Mouse (Mus musculus): ENCODE measurements at regions not wholly inside any gene's neighbourhood (a gene's known extent, or its start where the extent isn't known, plus 50 kb on each side); places are given as distances from the start of the nearest gene placed in this dataset.

DNA sequence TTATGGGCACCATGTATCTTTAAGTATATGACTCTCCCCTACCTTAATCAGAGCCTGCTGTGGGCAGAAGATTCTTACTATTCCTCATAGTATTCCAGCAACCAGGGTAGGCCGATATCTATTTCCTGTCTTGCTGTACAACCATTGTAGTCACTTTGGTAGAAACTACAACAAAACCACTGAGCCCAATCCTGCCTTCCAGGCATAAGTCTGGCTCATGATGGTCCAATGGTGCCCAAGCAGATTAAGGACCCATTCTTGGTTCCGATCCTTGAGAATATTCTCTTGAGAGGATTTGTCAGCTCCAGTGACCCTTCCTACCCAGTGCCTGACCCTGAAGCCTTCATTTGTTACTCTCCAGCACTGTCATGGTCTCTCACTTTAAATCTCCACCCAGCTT lies 102.9 kb upstream of the Mylip start:
- DNase-seq, result no peak

DNA sequence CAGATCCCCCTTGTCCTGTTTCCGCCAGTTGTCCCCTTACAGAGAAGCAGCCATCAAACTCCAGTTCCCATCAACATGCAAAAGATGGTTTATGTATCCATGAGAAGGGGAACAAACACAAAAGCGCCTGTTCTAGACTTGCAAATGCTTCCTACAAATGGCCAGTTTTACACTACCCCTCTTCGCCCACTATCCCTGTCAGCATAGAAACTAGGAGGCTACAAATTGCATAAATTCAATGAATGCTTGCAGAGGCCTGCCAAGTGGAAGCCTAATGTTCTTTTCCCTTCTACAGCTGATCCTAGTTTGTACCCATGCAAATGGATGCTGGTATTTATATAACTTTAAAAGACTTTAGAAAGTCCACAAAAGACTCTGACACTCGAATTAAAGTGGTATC lies 102.3 kb upstream of the Mylip start:
- DNase-seq, result no peak

DNA sequence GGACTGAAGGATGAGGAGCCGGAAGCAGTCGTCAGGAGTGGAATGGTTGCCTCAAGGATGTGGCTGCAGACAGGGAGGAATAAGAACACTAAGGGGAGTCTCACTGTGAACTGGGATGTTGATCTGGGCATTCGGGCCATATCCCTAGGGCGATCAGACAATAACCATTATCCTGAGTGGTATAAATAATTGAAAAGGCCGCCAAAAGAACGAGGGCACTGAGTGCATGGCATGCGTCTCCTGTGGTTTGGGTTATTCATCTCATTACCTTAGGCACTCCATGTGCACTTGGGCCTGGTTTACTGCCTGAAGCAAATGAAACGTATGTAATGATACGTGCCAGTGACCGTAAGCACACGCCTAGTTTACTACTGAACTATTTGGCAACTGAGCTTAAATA lies 99.6 kb upstream of the Mylip start:
- DNase-seq, result no peak

DNA sequence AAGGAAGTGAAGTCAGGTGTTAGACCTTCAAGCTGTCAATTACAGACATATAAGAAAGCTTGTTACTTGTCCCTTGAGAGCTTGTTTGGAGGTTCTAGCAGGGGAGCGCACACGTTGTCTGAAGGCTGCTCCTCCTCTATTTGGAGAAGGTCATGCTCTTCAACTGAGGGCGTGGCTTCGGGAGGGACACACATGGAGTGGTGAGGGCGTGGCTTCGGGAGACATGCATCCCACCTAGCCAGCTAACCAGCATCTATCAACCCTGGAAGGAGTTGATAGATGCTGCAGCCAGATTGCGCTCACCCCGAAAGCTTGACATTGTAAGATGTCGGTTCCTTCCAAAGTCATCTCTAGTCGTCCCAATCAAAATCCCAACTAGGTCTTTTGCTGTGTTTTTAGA lies 94.9 kb upstream of the Mylip start:
- DNase-seq, result no peak

DNA sequence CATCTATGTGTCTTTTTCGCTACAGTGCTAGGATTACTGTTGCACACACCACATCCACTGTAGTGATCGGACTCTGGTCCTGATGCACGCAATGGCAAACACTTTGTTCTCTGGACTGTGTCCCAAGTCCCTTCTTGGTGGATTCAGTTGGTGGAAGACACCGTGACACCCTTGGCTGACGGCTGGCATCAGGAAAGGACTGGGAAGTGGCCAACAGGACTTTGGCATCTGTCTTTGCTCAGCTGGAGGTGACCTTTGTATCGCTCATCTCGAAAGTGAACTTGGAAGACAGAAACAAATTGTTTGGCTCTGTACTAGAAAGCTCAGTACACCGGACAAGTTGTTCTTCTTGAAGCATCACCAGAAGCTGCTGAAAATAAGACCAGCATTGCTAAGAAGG lies 88.9 kb upstream of the Mylip start:
- no peak for DNase-seq

DNA sequence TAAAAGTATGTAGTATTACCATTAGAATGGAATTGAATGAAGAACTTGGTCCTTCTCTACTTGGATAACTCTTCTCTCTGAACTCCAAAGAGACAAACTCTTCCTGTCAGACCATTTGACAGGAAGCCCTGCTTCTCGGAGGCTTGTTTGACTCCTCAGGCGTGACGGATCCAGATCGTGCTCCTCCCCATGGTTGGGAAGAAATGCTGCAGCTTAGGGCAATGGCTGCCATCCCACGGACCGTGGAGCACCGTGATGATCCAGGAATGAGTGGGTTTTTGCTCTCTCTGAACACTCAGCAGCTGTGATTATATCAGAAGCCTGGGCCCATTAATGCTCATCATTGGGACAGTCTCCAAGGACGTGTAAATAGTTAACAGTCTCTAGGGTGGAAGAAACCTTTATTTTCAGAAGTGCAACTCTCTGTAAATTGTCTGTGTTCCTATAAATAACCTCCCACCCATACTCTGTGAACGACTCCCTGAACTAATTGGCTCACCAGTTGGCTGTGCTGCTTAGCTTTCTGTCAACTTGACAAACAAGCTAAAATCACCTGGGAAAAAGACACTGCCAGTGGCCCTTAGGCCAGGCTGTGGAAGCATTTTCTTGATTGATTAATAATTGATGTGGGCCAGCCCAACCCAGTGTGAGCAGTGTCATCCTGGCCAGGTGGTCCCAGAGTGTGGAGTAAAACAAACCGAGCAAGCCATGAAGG lies 88.2 kb upstream of the Mylip start:
- no peak for DNase-seq

DNA sequence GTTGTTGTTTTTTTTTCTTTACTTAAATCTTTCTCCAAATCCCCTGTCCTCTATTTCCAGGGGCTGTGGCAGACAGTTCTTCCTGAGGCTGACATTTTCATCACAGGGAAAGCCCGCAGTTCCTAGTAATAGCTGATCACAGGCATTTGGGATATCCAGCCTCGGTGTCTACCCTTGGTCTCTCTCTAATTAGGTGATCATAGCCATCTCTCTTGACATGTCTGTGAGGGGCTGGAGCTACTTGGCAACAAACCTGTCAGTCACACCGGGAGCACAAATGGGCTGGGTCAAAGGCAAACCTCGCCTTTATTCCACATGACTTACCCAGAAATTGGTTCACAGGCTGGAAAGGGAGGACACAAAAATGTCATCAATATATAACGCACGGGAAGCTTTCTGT lies 86.7 kb upstream of the Mylip start:
- no peak for DNase-seq

DNA sequence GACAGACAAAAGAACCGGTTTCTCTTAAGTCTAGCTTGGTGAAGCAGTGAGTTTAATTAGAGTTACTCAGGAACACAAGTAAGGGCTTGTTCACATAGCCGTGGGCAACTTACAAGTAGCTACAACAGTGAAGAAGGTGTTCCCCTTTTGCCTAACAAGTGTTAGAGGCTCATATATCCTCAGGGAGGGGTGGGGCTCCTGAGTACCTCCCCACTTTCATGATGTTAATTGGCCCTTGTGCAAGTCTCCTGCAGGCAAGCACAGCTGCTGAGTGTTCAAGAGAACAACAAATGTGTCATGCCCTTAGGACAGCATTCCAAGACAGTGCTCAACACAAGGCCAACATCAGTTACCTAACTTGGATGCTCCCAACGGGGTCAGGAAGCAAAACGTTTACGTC lies 83.4 kb upstream of the Mylip start:
- no peak for DNase-seq

DNA sequence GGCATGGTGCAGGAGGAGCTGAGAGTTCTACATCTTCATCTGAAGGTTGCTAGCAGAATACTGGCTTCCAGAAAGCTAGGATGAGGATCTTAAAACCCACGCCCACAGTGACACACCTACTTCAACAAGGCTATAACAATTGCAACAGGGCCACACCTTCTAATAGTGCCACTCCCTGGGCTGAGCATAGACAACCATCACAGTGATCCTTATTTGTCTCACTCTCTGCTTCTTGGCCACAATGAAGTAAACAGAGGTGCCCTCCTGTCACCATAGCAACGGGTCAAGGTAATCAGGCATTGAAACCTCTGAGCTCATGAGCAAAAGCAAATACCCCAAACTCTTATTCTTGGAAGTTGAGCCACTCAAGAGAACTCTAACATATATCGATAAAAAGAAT lies 82.3 kb upstream of the Mylip start:
- DNase-seq, result no peak

DNA sequence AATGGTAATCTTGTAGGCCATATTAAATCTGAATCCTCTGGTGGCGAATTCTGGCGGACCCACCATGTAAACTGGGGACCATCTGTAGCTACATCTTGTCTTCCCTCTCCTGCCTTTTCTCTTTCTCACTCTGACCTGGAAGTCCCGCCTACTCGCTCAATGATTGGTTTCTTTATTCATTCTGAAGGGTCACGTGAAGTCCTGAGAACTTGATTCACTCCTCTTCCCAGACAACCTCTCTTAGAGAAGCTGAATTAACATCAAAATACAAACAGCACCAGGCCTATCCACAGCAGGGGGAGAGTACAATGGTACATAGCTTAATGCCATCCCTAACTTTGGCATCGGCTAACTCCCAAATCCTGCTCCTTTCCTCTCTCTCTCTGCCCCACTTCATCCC lies 69.9 kb upstream of the Mylip start:
- DNase-seq, result no peak

DNA sequence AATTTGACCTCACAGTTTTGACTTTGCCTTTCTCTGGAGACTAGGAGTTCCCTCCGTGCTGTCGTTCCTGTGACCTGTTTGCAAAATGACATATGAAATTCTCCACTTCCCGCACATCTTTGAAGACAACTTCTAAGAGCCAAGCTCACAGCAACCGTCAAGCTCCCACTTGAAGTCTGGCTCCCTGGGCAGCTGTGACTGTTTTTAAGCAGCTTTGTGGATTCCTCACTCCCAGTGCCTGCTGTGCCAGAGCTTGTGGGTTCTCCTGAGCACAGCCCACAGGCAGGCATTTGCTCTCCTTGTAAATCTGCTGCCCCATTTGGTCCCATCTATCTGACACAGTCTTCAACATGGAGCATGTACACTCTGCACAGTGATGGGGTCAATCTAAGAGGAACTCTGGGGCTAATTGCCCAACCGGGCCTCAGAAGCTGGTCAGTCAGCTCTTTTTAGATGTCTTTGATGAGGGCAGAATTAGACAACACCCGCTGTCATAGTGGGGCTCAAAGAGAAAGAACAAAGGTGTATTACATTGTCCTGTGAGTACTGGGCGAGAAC lies 63.7 kb upstream of the Mylip start:
- no peak for DNase-seq

DNA sequence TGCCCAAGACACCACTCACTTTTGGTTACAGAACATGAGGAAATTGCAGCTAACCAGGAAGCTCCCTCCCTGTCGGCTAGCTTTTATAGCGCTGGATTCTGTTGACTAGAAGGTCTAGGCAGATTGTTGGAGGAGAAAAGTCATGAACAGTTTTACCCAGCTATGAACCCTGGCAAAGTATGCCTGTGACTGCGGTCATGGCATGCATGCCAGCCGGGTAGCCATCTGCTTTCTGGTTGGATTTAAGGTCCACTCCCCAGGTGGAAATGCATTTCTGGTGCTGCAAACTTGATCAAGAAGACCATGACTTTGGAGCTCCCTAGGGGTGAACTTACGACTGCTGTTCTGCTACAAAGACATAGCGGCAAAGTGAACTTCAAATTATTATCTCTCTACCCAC lies 62.8 kb upstream of the Mylip start:
- no peak for DNase-seq

DNA sequence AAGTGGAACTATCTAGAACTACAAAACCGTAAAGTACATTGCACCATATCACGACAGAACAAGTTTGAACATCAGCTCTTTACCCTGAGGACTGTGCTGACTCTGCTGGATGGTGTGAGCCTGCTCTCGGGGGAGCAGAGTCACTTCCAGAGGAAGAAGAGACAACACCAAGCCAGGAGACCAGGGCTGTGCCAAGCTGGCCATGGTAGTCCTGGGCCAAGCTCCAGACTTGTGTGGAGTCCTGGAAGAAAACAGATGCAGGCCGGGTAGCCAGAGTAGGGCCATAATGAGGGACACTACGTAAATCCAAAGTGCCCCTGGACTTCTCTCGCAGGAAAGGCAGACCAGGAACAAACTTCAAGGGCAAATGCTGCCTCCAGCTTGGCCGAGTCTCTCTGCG lies 59.0 kb upstream of the Mylip start:
- no peak for DNase-seq

DNA sequence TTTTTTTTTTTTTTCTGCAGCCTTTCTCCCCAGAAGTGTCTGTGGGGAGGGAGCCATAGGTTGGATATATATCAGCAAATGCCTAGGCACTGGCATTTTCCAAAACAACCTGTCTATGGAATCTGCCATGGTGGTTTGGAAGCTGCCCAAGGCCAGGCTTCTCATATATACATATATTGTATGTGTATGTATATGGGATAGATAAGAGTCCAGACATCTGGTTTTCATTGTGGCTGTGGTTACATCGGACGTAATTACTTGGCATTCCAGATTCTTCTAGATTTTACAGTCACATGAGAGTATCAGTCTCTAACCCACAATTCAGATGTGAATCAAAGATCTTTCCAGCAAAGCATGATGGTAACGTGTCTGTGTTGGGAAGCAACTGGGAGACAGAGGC lies 57.5 kb upstream of the Mylip start:
- DNase-seq, result no peak

DNA sequence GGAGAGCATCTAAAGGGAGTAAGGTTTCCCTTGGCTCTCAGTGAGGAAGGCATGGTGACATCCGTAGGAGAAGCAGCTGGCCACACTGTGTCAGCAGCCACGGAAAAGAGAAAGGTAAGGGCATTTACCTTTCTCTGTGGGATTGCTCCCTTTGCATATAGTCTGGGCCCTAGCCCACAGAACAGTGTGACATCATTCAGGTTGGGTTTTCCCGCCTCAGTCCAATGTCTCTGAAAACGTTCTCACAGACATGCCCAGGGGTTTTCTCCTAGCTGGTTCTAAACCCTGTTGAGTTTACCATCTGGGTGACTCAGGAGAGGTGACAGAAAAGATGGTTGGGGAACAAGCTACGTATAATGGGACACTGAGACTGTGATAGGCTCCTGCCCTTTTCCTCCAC lies 55.9 kb upstream of the Mylip start:
- no peak for DNase-seq
